Comparison of ENCODE assay signal across 8 mouse cellular contexts in genomic region chr2:155592137-155592853, GRCm38 (mm10). TPM values are rescaled to one million over a fixed set of nuclear protein-coding genes. Genes with fewer than 3 reads are reported as not detected.
A peak's percentile ranks its signal among the peaks of the same experiment; 100 is the strongest.
DNase-seq lines count a peak whose midpoint lies in the region; ATAC-seq and TF ChIP-seq lines count a peak whose summit lies in the region.

Gene Gss (minus strand): TSS chr2:155592810.

- no peaks in the 10 kb centered on the region for H3K27me3 ChIP-seq in embryonic facial prominence, embryonic 13.5 days
- H3K27me3 ChIP-seq in kidney, adult 2 months (replicated peaks; ENCODE audit: control insufficient read depth, insufficient read depth, low read length): no peaks in the 10 kb centered on the region
- 0 out of 2 replicates have a peak, but pooled peaks cover 7% of the 10 kb centered on the region for H3K27me3 ChIP-seq in limb, embryonic 12.5 days
- H3K27me3 ChIP-seq in midbrain, embryonic 15.5 days (replicated peaks): no peaks in the 10 kb centered on the region
- H3K27me3 ChIP-seq in spleen, adult 2 months (ENCODE audit: control insufficient read depth, insufficient read depth, low read length): no peaks in the 10 kb centered on the region

- WGBS in embryonic facial prominence, embryonic 13.5 days: under 1% methylated on average over 53 of the region's 53 CpGs
- WGBS in kidney, adult 2 months: 1% methylated on average over 53 of the region's 53 CpGs
- WGBS in limb, embryonic 12.5 days: under 1% methylated on average over 53 of the region's 53 CpGs
- WGBS in midbrain, embryonic 15.5 days: under 1% methylated on average over 53 of the region's 53 CpGs
- WGBS in spleen, adult 2 months: under 1% methylated on average over 53 of the region's 53 CpGs

- DNase-seq in 3134 (ENCODE audit: extremely low read depth, insufficient read length, low spot score): peak; percentile 100
- peak; percentile 100 for DNase-seq in adrenal gland, postnatal 36 days
- DNase-seq in heart, adult 18-20 months: peak; percentile 99 to 100
- DNase-seq in kidney, adult 2 months: peak; percentile 99
- DNase-seq in spleen, adult 2 months (ENCODE audit: low read depth in 1 of 2, low spot score in 2 of 2): peak; percentile 69 to 94

- peak within 1 kb of the TSS; percentile 72 for H3K4me2 ChIP-seq in embryonic facial prominence, embryonic 13.5 days
- H3K4me2 ChIP-seq in limb, embryonic 12.5 days: peak within 1 kb of the TSS; percentile 69
- H3K4me2 ChIP-seq in midbrain, embryonic 15.5 days: peak within 1 kb of the TSS; percentile 90

- no peak for TF ChIP-seq CTCF in kidney, adult 2 months (conservative IDR thresholded peaks at IDR 0.05; ENCODE audit: insufficient read depth, insufficient read length, low read depth, low read length)
- TF ChIP-seq CTCF in spleen, adult 2 months (IDR thresholded peaks at IDR 0.05; ENCODE audit: extremely low read depth, insufficient read depth, insufficient read length, insufficient replicate concordance): no peak

- peak; percentile 92 for ATAC-seq in embryonic facial prominence, embryonic 13.5 days (ENCODE audit: insufficient number of reproducible peaks, insufficient read depth, low FRiP score, low TSS enrichment, low read depth)
- ATAC-seq in limb, embryonic 12.5 days (ENCODE audit: insufficient number of reproducible peaks, insufficient read depth, low FRiP score, low TSS enrichment, low read depth): peak; percentile 86
- ATAC-seq in midbrain, embryonic 15.5 days (replicated peaks): peak; percentile 93

- peak within 1 kb of the TSS; percentile 87 for H3K9ac ChIP-seq in embryonic facial prominence, embryonic 13.5 days
- H3K9ac ChIP-seq in limb, embryonic 12.5 days (replicated peaks): peak within 1 kb of the TSS; percentile 74
- H3K9ac ChIP-seq in midbrain, embryonic 15.5 days: peak within 1 kb of the TSS; percentile 61

- TF ChIP-seq POLR2A in kidney, adult 2 months (IDR thresholded peaks at IDR 0.05; ENCODE audit: low read depth, low read length): peak; percentile 65
- no peak; the same call in 1 of the 2 replicates for TF ChIP-seq POLR2A in spleen, adult 2 months (IDR thresholded peaks at IDR 0.05; ENCODE audit: low read depth, low read length)

- H3K27ac ChIP-seq in embryonic facial prominence, embryonic 13.5 days: peak within 1 kb of the TSS; percentile 88
- H3K27ac ChIP-seq in kidney, adult 2 months (ENCODE audit: insufficient read depth, low read depth, low read length): peak within 1 kb of the TSS; percentile 85
- H3K27ac ChIP-seq in limb, embryonic 12.5 days: peak within 1 kb of the TSS; percentile 87
- peak within 1 kb of the TSS; percentile 77 for H3K27ac ChIP-seq in midbrain, embryonic 15.5 days
- 0 out of 2 replicates have a peak within 1 kb of the TSS, but pooled peaks have one; percentile 9 for H3K27ac ChIP-seq in spleen, adult 2 months (ENCODE audit: insufficient read depth, low read length)

- peaks cover 9% of the 10 kb centered on the region for H3K4me1 ChIP-seq in embryonic facial prominence, embryonic 13.5 days
- peaks cover 20% of the 10 kb centered on the region; the same call in 1 of the 2 replicates for H3K4me1 ChIP-seq in kidney, adult 2 months (ENCODE audit: control insufficient read depth, insufficient read depth, low read length)
- peaks cover 7% of the 10 kb centered on the region; the same call in 1 of the 2 replicates for H3K4me1 ChIP-seq in limb, embryonic 12.5 days (replicated peaks)
- H3K4me1 ChIP-seq in midbrain, embryonic 15.5 days: peaks cover 12% of the 10 kb centered on the region
- H3K4me1 ChIP-seq in spleen, adult 2 months (ENCODE audit: control insufficient read depth, insufficient read depth, insufficient read length): peaks cover 4% of the 10 kb centered on the region

- H3K9me3 ChIP-seq in embryonic facial prominence, embryonic 13.5 days: no peaks in the 10 kb centered on the region
- H3K9me3 ChIP-seq in limb, embryonic 12.5 days: no peaks in the 10 kb centered on the region
- H3K9me3 ChIP-seq in midbrain, embryonic 15.5 days: no peaks in the 10 kb centered on the region

- H3K4me3 ChIP-seq in embryonic facial prominence, embryonic 13.5 days: peak within 1 kb of the TSS; percentile 68
- H3K4me3 ChIP-seq in kidney, adult 2 months (ENCODE audit: insufficient read depth, low read depth, low read length): peak within 1 kb of the TSS; percentile 73
- H3K4me3 ChIP-seq in limb, embryonic 12.5 days (replicated peaks): peak within 1 kb of the TSS; percentile 57
- peak within 1 kb of the TSS; percentile 68 for H3K4me3 ChIP-seq in midbrain, embryonic 15.5 days
- peak within 1 kb of the TSS; percentile 66 for H3K4me3 ChIP-seq in spleen, adult 2 months (ENCODE audit: extremely low read depth, insufficient read depth, insufficient read length)

- no peaks in the 10 kb centered on the region for H3K36me3 ChIP-seq in embryonic facial prominence, embryonic 13.5 days
- no peaks in the 10 kb centered on the region for H3K36me3 ChIP-seq in kidney, adult 2 months (ENCODE audit: control insufficient read depth, insufficient read depth, low read length)
- no peaks in the 10 kb centered on the region for H3K36me3 ChIP-seq in limb, embryonic 12.5 days
- no peaks in the 10 kb centered on the region for H3K36me3 ChIP-seq in midbrain, embryonic 15.5 days (replicated peaks)
- H3K36me3 ChIP-seq in spleen, adult 2 months (ENCODE audit: control insufficient read depth, insufficient read depth, low read length): no peaks in the 10 kb centered on the region

RNA-seq across cellular contexts. Expression of gene Gss, which starts in this region (rescaled TPM):
- 10 to 100 TPM; 54.2 to 74.3 TPM for total RNA-seq in adrenal gland, postnatal 36 days (2021)
- 32.2 and 35.5 TPM in 2 replicates for polyA plus RNA-seq in embryonic facial prominence, embryonic 13.5 days (2015; fragmentation: Nextera tagmentation; extraction: Ambion mirVana)
- 10 to 100 TPM; 14.4 to 15.6 TPM for total RNA-seq in heart, adult 18-20 months (2021)
- polyA plus RNA-seq in kidney, adult 2 months (2012; rRNA removed): 248 and 308 TPM in 2 replicates
- polyA plus RNA-seq in limb, embryonic 12.5 days (2016; fragmentation: Nextera tagmentation; extraction: Ambion mirVana): 23.8 and 23.9 TPM in 2 replicates
- polyA plus RNA-seq in midbrain, embryonic 15.5 days (2015; fragmentation: Nextera tagmentation; extraction: Ambion mirVana): 15.3 and 16.3 TPM in 2 replicates
- polyA plus RNA-seq in spleen, adult 2 months (2012; rRNA removed): 9.9 and 11.3 TPM in 2 replicates

Comparison
In these comparisons a context has a peak if more than half of its experiments do, and no peak if none do; other contexts are left out.
1. Peak in every context shown above with its lines: DNase-seq, ATAC-seq, H3K4me3 ChIP-seq and H3K27ac ChIP-seq.
2. H3K27ac ChIP-seq: peak in every context shown above with its lines; median percentile 88 in embryonic facial prominence, embryonic 13.5 days; 87 in limb, embryonic 12.5 days; 85 in kidney, adult 2 months; 77 in midbrain, embryonic 15.5 days; 9 in spleen, adult 2 months.